Mouse (Mus musculus) liver, embryonic 16.5 days (tissue): ENCODE results near the gene Smad9. TPM values are rescaled to one million over a fixed set of nuclear protein-coding genes. Genes with fewer than 3 reads are reported as not detected.

Experiments
- ATAC-seq: fragments of 200-750 bp; cut with Nextera tagmentation; 2 replicates; pipeline ENCODE4 v1.8.0; 2017; ENCODE audit warnings: low read depth, mild to moderate bottlenecking, moderate number of reproducible peaks, moderate library complexity
- H3K27ac ChIP-seq: fragments of 300-500 bp; sonication (generic); 2 replicates; pipeline ENCODE4 v1.5.1; 2014; ENCODE audit warnings: mild to moderate bottlenecking, low read length
- H3K27me3 ChIP-seq: fragments of 300-500 bp; sonication (generic); 2 replicates; pipeline ENCODE4 v1.6.1; 2014; ENCODE audit warnings: low read depth, low read length, mixed read lengths; ENCODE audit not compliant: control insufficient read depth, insufficient read depth
- H3K36me3 ChIP-seq: fragments of 300-500 bp; sonication (generic); 2 replicates; pipeline ENCODE4 v1.6.1; 2014; ENCODE audit warnings: mild to moderate bottlenecking; ENCODE audit not compliant: control insufficient read depth, insufficient read depth
- H3K4me1 ChIP-seq: fragments of 300-500 bp; sonication (generic); 2 replicates; pipeline ENCODE4 v1.6.1; 2014; ENCODE audit warnings: low read depth, low read length, mixed read lengths; ENCODE audit not compliant: control insufficient read depth
- H3K4me2 ChIP-seq: fragments of 300-500 bp; sonication (generic); 2 replicates; pipeline ENCODE4 v1.6.1; 2014; ENCODE audit warnings: low read depth, low read length, mixed read lengths
- H3K4me3 ChIP-seq: fragments of 300-500 bp; sonication (generic); 2 replicates; pipeline ENCODE4 v1.5.1; 2014; ENCODE audit warnings: low read depth, mild to moderate bottlenecking, low read length
- H3K9ac ChIP-seq: fragments of 300-500 bp; sonication (generic); 2 replicates; pipeline ENCODE4 v1.6.1; 2014; ENCODE audit warnings: low read depth, low read length
- H3K9me3 ChIP-seq: fragments of 300-500 bp; sonication (generic); replicated peaks from 2 replicates; pipeline ENCODE4 v1.6.1; 2016; ENCODE audit warnings: low read length; ENCODE audit not compliant: control insufficient read depth
- WGBS: fragments of 180-500 bp; shearing (Covaris S2); extraction: QIAGEN DNeasy Blood & Tissue Kit; methylation state at CpG from one replicate; pipeline ENCODE4 v1.1.7; 2014; ENCODE audit not compliant: insufficient replicate concordance; 5-methylcytosine and 5-hydroxymethylcytosine counted together
- polyA plus RNA-seq: library from polyadenylated mRNA; unstranded; fragments of >200 nt; fragmentation: Nextera tagmentation; extraction: Ambion mirVana; gene quantifications from 2 replicates; pipeline ENCODE4 v1.2.1, GENCODE M21; 2015

Gene Smad9
- 0.04 and 0.05 TPM in 2 replicates for polyA plus RNA-seq

DNA sequence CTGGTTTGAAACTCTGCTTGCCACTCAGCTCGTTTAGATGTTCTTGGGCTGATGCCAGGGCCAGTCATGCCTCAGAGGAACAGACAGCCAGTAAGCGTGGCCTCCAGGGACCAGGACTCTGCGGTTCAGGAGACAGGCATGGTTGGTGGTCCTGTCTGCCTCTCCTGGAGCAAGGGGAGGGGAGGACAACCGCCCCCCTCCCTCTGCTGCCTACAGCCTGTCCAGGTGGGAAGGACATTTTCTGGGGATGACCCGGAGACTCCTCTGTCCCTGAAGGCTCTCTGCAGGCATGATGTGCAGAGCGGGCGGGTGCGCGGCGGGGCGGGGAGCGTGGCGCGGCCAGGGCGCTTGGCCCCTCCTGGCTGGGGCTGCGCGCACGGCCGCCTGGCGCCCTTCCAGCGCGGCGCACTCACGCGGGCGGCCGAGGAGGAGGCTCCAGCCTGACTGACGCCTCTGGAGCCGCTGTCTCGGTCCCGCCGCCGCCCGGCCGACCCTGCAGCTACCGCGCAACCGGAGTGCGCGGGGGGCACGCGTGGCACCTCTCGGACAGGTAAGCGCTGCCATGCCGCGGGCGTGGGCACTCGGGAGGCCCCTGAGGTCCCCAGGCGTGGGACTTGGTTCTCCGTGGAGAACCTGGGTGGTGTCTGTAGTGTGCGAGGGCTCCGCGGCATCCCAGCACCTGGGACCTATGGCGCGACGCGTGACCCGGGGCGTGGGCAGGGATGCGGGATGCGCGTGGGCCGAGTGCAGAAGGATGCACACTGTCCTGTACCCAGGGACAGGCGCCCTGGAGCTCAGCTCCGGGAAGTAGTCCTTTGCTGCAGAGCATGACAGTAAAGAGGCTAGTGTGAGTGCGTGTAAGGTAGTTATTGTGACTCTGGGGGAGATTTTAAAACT lies at the start of gene Smad9:
TSS of gene Smad9 (plus strand) at position 438 of the 897 bp plus-strand sequence.
- peak; percentile 58 for ATAC-seq
- no peaks in the 10 kb centered on the region for H3K4me1 ChIP-seq
- under 1% methylated on average over 66 of the region's 66 CpGs for WGBS

DNA sequence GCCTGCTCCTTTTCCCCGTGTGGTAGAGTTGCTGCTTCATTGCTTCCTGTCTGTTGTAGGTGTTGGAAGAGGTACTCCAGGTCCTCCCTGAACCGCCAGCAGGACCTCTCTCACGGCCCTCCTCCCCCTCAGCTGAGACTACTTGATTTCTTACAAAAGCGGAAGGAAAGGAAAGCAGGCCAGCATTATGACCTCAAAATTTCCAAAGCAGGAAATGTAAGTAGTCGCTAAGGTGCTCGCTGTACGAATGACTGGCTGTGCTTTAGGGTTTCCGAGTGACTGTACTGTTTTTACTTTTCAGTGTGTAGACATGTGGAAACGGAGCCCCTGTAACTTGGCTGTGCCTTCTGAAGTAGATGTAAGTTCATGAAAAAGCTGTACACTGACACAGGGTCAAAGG lies 46.4 kb upstream of the Smad9 start:
- no peak for ATAC-seq
- H3K9ac ChIP-seq, result no peak overlapping the region
- H3K36me3 ChIP-seq, result peaks cover 37% of the 10 kb centered on the region
- H3K4me3 ChIP-seq, result no peak overlapping the region
- peak overlapping the region; percentile 19; the same call in 1 of the 2 replicates for H3K27ac ChIP-seq
- no peaks in the 10 kb centered on the region for H3K27me3 ChIP-seq
- H3K4me1 ChIP-seq, result no peaks in the 10 kb centered on the region
- H3K4me2 ChIP-seq, result no peak overlapping the region
- 71% methylated on average over 9 of the region's 9 CpGs for WGBS
- no peaks in the 10 kb centered on the region for H3K9me3 ChIP-seq

More for the DNA sequence above, at the start of gene Smad9:
- Histone ChIP-seq H3K27me3 (peaks cover 27% of the 10 kb centered on the region), H3K4me2 (peak within 1 kb of the TSS; percentile 69), H3K9ac (peak within 1 kb of the TSS; percentile 36; the same call in 1 of the 2 replicates), H3K9me3 (no peaks in the 10 kb centered on the region), H3K36me3 (no peaks in the 10 kb centered on the region; the same call in 1 of the 2 replicates), H3K27ac (no peak within 1 kb of the TSS), H3K4me3 (peak within 1 kb of the TSS; percentile 53)

DNA sequence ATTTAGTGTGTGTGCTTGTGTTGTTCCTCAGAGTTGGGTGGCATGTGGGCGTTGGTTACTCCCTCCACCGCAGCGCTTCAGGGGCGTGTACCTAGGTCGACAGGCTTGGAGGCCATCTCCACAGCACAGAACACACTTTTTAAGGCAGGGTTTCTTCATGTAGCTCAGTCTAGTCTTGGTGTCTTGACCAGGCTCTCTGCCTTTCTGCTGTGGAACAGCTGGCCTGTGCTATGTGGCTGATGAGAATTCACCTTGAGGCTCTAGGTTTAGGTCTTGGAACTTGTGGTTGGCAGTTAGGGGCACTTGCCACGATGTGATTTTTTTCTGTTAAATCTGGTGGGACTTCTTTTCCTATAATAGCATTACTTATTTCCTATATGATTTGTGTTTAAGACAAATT lies 41.1 kb upstream of the Smad9 start, which contains the start of gene Gm21958:
TSS of gene Gm21958 (minus strand) at position 101 of the 400 bp plus-strand sequence.
- no peak within 1 kb of the TSS for H3K4me3 ChIP-seq
- no peak within 1 kb of the TSS for H3K9ac ChIP-seq
- no peaks in the 10 kb centered on the region for H3K9me3 ChIP-seq
- H3K27ac ChIP-seq, result no peak within 1 kb of the TSS
- peaks cover 35% of the 10 kb centered on the region for H3K36me3 ChIP-seq
- no peaks in the 10 kb centered on the region for H3K4me1 ChIP-seq
- no peaks in the 10 kb centered on the region for H3K27me3 ChIP-seq
- WGBS, result 72% methylated on average over 6 of the region's 6 CpGs
- no peak within 1 kb of the TSS for H3K4me2 ChIP-seq
- no peak for ATAC-seq

DNA sequence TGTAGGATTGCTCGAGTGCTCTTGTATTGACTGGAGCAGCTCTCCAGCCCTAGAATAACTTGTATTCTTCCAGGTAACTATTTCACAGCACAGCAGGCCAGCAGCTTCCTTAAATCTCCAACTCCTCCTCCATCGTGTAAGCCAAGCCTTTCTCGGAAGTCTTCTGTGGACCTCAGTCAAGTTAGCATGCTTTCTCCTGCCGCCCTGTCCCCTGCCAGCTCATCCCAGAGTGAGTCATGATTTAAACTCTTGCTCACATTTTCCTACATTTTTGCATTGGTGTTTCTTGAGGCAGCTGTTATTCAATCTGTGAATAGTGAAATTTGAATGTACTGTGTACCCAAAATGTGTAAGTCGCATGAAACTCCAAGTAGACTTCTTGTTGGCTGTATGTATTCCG lies 39.9 kb upstream of the Smad9 start:
- no peak for ATAC-seq
- no peaks in the 10 kb centered on the region for H3K9me3 ChIP-seq
- no peaks in the 10 kb centered on the region for H3K4me1 ChIP-seq
- no peaks in the 10 kb centered on the region for H3K27me3 ChIP-seq
- WGBS, result 86% methylated on average over 6 of the region's 6 CpGs
- H3K9ac ChIP-seq, result no peak overlapping the region
- no peak overlapping the region for H3K4me3 ChIP-seq
- H3K36me3 ChIP-seq, result peaks cover 29% of the 10 kb centered on the region
- no peak overlapping the region for H3K4me2 ChIP-seq
- no peak overlapping the region for H3K27ac ChIP-seq

DNA sequence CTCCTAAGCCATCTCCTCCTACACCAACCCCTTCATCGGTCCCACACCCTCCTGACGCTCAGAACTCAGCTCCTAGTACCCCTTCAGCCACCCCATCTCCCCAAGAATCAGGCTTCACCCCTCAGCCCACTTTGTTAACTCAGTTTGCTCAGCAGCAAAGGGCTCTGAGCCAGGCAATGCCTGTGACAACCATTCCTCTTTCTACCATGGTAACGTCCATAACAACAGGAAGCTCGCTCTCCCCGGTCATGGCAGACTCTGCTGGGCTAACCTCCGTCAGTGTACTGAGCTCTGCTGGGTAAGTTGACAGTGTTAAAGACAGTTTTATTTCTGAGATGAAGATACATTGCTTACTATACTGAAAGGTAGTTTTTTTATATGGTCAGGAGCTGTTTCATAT lies 38.0 kb upstream of the Smad9 start:
- H3K27ac ChIP-seq, result no peak overlapping the region
- no peak overlapping the region for H3K9ac ChIP-seq
- no peak overlapping the region for H3K4me2 ChIP-seq
- H3K36me3 ChIP-seq, result peaks cover 27% of the 10 kb centered on the region
- H3K4me3 ChIP-seq, result no peak overlapping the region
- WGBS, result 78% methylated on average over 6 of the region's 6 CpGs
- H3K9me3 ChIP-seq, result no peaks in the 10 kb centered on the region
- H3K27me3 ChIP-seq, result no peaks in the 10 kb centered on the region
- no peaks in the 10 kb centered on the region for H3K4me1 ChIP-seq
- no peak for ATAC-seq

DNA sequence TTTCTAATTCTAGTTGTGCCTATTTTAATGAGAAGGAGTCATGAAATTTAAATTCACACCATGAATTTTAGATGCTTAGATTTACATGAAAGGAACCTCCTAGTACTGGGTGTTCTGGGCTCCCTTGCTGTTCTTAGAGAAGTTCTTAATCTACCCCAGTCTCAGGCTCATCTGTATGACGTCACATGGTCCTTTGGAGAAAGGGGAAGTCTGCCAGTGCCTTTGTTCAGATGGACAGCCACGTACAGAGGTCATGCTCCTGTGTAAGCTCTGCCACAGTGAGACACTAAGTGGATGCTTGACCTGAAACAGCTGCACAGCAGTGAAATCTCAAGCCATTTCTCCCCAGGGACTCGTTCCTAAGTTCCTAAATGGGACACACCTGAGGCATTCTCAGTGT lies 36.4 kb upstream of the Smad9 start:
- Histone ChIP-seq H3K9me3 (no peaks in the 10 kb centered on the region), H3K27ac (no peak overlapping the region), H3K4me3 (no peak overlapping the region), H3K36me3 (peaks cover 26% of the 10 kb centered on the region), H3K9ac (no peak overlapping the region), H3K4me1 (no peaks in the 10 kb centered on the region), H3K27me3 (no peaks in the 10 kb centered on the region), H3K4me2 (no peak overlapping the region)
- 49% methylated on average over 3 of the region's 3 CpGs for WGBS
- ATAC-seq, result no peak

DNA sequence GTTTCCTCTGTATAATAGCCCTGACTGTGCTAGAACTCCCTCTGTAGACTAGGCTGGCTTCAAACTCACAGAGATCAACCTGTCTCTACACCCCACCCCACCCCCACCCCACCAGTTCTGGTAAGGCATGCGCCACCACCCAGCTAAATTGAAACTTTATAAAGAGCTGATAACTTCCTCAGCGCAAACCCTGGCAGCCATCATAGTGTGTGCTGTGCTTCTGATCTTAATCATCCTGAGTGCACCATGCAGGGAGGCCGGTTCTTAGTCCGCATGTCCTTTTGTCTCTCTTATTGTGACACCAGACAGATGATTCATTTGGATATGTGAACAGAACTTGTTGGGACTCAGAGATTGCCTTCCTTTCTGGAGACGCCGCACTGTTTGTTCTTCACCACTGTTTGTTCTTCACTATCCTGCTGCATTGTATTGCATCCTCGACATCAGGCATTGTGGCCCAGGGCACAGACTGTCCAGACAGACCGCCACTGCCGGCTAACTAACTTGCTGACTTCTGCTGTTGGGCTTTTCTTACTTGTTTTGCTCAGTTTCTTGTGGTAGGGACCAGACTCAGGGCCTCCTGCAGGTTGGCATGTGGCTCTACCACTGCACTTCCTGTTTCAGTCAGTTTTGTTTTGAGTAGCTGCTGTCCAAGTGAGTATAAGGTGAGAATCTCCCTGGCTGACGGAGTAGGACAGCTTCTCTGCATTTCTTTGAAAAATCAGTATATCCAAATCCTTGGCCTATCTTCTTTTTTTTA lies 31.5 kb upstream of the Smad9 start:
- no peak overlapping the region for H3K27ac ChIP-seq
- 0 out of 2 replicates have a peak, but pooled peaks have one; percentile 30 for ATAC-seq
- no peak overlapping the region for H3K4me2 ChIP-seq
- H3K9me3 ChIP-seq, result no peaks in the 10 kb centered on the region
- H3K4me3 ChIP-seq, result no peak overlapping the region
- H3K4me1 ChIP-seq, result no peaks in the 10 kb centered on the region
- peaks cover 30% of the 10 kb centered on the region for H3K36me3 ChIP-seq
- H3K9ac ChIP-seq, result no peak overlapping the region
- WGBS, result 47% methylated on average over 10 of the region's 10 CpGs
- H3K27me3 ChIP-seq, result no peaks in the 10 kb centered on the region

DNA sequence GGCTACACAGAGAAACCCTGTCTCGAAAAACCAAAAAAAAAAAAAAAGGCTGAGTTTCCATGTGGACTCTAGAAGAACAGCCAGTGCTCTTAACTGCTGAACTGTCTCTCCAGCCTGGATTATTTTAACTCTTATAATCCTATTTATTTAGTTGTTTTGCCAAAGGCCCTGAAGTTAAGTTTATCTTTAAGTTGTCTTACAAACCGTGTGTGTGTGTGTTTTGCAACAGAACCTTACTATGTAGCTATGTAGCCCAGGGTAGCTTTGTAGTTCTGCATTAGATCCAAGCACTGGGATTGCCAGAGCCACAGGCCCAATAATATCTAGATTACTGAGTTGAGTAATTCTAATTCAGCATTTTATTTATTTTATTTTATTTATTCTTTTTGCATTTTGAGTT lies 30.0 kb upstream of the Smad9 start:
- H3K4me2 ChIP-seq, result no peak overlapping the region
- 52% methylated on average over 2 of the region's 2 CpGs for WGBS
- H3K27me3 ChIP-seq, result no peaks in the 10 kb centered on the region
- no peak for ATAC-seq
- no peak overlapping the region for H3K9ac ChIP-seq
- peaks cover 42% of the 10 kb centered on the region for H3K36me3 ChIP-seq
- H3K27ac ChIP-seq, result no peak overlapping the region
- no peaks in the 10 kb centered on the region for H3K9me3 ChIP-seq
- H3K4me1 ChIP-seq, result no peaks in the 10 kb centered on the region
- no peak overlapping the region for H3K4me3 ChIP-seq
